Mouse (Mus musculus): ENCODE measurements around the gene Litaf.

Gene Litaf

GRCm38 (mm10) chr16:10956938-10957685 is 108.8 kb downstream of the Litaf start:
- no peak for DNase-seq (ENCODE audit: low read depth, low spot score)

GRCm38 (mm10) chr16:10955078-10955477 is 110.9 kb downstream of the Litaf start:
- no peak for DNase-seq (ENCODE audit: low read depth, low spot score)

- no peak for DNase-seq (ENCODE audit: low read depth, low spot score)
Observed at GRCm38 (mm10) chr16:10952881-10953280, 113.1 kb downstream of the Litaf start.

GRCm38 (mm10) chr16:10952071-10952470 is 113.9 kb downstream of the Litaf start:
- DNase-seq (ENCODE audit: low read depth, low spot score), result no peak

DNA sequence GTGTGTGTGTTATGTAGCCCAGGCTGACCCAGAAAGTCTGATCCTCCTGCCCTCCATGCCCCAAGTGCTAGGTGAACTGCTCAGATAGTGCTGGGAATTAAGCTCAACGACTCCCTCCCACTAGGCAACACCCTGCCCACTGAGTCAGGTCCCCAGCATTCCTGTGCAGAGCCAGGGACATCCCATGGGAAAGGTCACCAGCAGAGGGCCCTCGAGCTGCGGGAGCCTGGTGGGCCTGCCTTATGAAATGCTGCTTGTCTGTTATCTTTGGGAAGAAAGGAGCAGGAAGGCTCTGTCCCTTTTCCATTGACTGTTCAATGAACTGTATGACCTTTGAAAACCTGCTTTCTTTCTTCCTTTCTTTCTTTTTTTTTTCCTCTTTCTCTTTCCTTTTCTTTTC is 114.4 kb downstream of the Litaf start:
- peak; percentile 82 for DNase-seq (ENCODE audit: low read depth, low spot score)

- peak; percentile 66 for DNase-seq (ENCODE audit: low read depth, low spot score)
Observed at GRCm38 (mm10) chr16:10950539-10950938, 115.4 kb downstream of the Litaf start.

- no peak for DNase-seq (ENCODE audit: low read depth, low spot score)
Observed at GRCm38 (mm10) chr16:10947724-10948123, 118.2 kb downstream of the Litaf start.

GRCm38 (mm10) chr16:10945381-10946127 is 120.4 kb downstream of the Litaf start:
- DNase-seq (ENCODE audit: low read depth, low spot score), result no peak

- no peak for DNase-seq (ENCODE audit: low read depth, low spot score)
Observed at GRCm38 (mm10) chr16:10944545-10944944, 121.4 kb downstream of the Litaf start.

DNA sequence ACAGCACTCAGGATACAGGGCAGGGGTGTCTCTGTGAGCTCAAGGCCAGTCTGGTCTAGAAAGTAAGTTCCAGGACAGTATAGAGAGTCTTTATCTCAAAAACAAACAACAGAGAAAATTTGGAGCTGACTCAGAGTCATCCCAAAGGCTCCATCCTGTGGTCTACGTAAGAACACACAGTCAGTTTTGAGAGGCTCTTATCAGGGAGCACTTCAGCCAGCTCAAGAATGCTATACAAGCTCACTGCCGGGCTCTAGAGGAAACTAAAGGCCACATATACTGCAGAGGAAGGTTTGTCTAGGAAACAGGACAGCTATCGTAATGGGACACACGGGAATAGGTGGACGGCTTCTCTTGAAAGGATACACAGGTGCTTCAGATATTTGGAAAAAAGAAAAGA is 122.7 kb downstream of the Litaf start:
- no peak for DNase-seq (ENCODE audit: low read depth, low spot score)

GRCm38 (mm10) chr16:10940661-10941060 is 125.3 kb downstream of the Litaf start:
- peak; percentile 69 for DNase-seq (ENCODE audit: low read depth, low spot score)

DNA sequence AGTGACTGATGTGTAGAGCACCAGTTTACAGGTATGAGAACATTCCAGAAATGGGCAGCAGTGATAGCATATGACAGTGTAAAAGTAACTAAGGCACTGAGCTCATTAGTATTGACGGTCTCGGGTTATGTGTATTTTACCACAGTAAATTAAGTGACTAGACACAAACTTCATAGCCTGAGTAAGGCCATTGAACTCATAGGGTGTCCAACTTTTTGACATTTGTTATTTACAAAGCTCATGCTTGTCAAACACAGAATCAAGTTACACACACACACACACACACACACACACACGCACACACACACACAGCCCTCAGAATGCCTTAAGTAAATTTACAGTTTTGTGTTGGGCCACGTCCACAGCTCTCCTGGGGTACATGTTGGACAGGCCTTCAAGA is 126.0 kb downstream of the Litaf start:
- no peak for DNase-seq (ENCODE audit: low read depth, low spot score)

DNA sequence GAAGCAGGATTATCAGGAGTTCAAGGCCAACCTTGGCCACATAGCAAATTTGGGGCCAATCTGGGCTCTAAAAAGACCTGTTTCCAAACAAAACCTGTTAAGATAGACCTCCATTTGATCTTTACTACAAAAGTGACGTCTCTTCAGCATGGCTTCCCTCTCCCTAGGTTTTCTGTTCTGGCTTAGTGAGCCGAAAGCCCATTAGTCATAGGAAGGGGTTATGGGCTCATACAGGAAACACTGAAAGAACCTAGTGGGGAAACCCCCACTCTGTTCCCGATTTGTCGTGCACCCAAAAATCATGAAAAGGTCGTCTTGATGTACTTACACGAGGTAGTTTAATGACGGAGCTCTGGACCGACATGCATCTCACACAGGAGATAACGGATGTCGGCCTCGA is 128.5 kb downstream of the Litaf start:
- DNase-seq (ENCODE audit: low read depth, low spot score), result no peak

- no peak for DNase-seq (ENCODE audit: low read depth, low spot score)
Observed at GRCm38 (mm10) chr16:10936700-10937319, 129.1 kb downstream of the Litaf start.

- no peak for DNase-seq (ENCODE audit: low read depth, low spot score)
Observed at GRCm38 (mm10) chr16:10934047-10934446, 131.9 kb downstream of the Litaf start.

DNA sequence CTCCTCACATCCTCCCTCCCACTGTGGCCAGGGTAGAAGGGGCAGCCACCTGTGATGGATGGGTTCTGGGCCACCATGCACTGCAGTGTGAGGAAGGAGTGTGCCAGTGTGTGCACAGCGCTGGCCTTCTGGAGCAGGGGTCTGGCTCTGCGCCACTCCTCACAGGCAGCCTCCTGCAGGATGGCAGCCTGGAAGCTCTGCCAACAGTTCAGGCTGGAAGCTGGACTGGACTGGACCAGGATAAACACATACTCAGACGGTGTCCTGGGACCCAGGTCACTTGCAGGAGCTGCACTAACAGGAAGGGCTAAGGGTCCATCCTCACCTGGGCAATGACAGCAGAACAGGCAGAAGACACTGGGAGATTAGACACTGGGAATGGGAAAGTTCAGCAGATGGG is 132.6 kb downstream of the Litaf start:
- no peak for DNase-seq (ENCODE audit: low read depth, low spot score)

GRCm38 (mm10) chr16:10927026-10927425 is 138.9 kb downstream of the Litaf start:
- DNase-seq (ENCODE audit: low read depth, low spot score), result no peak

DNA sequence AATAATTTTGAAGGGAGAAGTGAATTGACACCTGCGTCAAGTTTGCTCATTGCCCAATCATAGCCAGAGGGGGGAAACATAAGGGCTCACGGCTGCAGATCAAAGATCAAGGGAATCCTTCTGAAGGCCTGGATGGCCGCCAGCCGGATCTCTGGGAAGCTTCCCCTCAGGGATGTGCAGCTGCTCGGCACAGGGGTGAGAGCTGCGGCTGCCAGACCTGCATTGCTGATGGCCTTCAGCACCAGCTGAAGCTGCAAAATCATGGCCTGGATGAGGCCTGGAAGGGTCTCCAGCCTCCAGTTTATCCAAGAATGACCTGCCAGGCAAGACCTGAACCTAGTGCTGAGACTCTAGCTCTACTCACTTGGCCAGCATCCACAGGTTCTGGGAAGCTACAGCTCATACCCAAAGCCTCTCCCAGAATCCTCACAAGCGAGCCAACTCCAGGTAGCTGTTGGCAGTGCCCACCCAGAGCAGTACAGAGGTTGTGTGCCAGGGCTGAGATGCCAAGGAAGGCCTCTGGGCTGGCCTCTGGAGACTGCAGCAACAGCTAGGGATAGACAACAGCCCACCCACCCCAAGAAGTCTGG is 140.3 kb downstream of the Litaf start:
- DNase-seq (ENCODE audit: low read depth, low spot score), result no peak

- no peak for DNase-seq (ENCODE audit: low read depth, low spot score)
Observed at GRCm38 (mm10) chr16:10923561-10923960, 142.4 kb downstream of the Litaf start.

- DNase-seq (ENCODE audit: low read depth, low spot score), result no peak
Observed at GRCm38 (mm10) chr16:10919856-10920255, 146.1 kb downstream of the Litaf start.

GRCm38 (mm10) chr16:10916271-10916670 is 149.7 kb downstream of the Litaf start:
- DNase-seq (ENCODE audit: low read depth, low spot score), result no peak

DNA sequence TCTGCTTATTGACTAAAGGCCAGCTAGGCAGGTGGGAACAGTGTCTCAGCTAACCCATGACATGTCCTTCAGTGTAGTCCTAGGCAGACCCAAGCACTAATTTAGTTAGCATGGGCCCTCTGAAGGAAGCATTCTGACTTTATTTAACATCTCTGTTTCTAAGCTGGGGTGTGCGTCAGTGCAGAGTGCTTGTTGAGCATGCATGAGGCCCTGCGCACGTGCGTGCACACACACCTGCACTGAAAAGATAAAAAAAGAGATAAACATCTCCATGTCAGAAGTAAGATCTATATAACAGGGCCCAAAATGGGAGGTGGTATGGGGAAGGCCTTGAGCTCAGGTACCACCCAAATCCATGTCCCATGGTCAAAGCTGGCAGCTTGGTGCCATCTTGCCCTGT is 150.9 kb downstream of the Litaf start:
- DNase-seq (ENCODE audit: low read depth, low spot score), result no peak

Measured in ZHBTc4 (cell line).